Mouse (Mus musculus) liver, postnatal 0 days (tissue): ENCODE measurements around the gene Eno2. TPM values are rescaled to one million over a fixed set of nuclear protein-coding genes. Genes with fewer than 3 reads are reported as not detected.

Experiments
- ATAC-seq: fragments of 200-750 bp; cut with Nextera tagmentation; 2 replicates; pipeline ENCODE4 v1.8.0; 2017; ENCODE audit warnings: mild to moderate bottlenecking, moderate library complexity
- DNase-seq: peaks from one replicate; pipeline ENCODE4 v3.0.0-alpha.2; 2016
- H3K27ac ChIP-seq: fragments of 300-500 bp; sonication (generic); 2 replicates; pipeline ENCODE4 v1.5.1; 2014; ENCODE audit warnings: antibody characterized with exemption, moderate library complexity, mild to moderate bottlenecking, low read depth
- H3K27me3 ChIP-seq: fragments of 300-500 bp; sonication (generic); 2 replicates; pipeline ENCODE4 v1.6.1; 2014; ENCODE audit warnings: low read length, control low read depth, mixed read lengths; ENCODE audit not compliant: insufficient read depth
- H3K36me3 ChIP-seq: fragments of 300-500 bp; sonication (generic); replicated peaks from 2 replicates; pipeline ENCODE4 v1.6.1; 2014; ENCODE audit warnings: mild to moderate bottlenecking, control low read depth, low read length, moderate library complexity, mixed read lengths; ENCODE audit not compliant: insufficient read depth
- H3K4me1 ChIP-seq: fragments of 300-500 bp; sonication (generic); 2 replicates; pipeline ENCODE4 v1.6.1; 2014; ENCODE audit warnings: antibody characterized with exemption, mild to moderate bottlenecking, control low read depth; ENCODE audit not compliant: insufficient read depth
- H3K4me2 ChIP-seq: fragments of 300-500 bp; sonication (generic); 2 replicates; pipeline ENCODE4 v1.6.1; 2014; ENCODE audit warnings: low read depth, mild to moderate bottlenecking, low read length, moderate library complexity, mixed read lengths
- H3K4me3 ChIP-seq: fragments of 300-500 bp; sonication (generic); 2 replicates; pipeline ENCODE4 v1.5.1; 2014; ENCODE audit warnings: low read depth, low read length
- H3K9ac ChIP-seq: fragments of 300-500 bp; sonication (generic); replicated peaks from 2 replicates; pipeline ENCODE4 v1.6.1; 2014; ENCODE audit warnings: mild to moderate bottlenecking, moderate library complexity
- H3K9me3 ChIP-seq: fragments of 300-500 bp; sonication (generic); 2 replicates; pipeline ENCODE4 v1.6.1; 2016; ENCODE audit warnings: mild to moderate bottlenecking, control low read depth, low read length, mixed read lengths
- CTCF ChIP-seq: sonication (generic); IDR thresholded peaks from 2 replicates; pipeline ENCODE4 v1.5.1; 2016; ENCODE audit warnings: antibody characterized with exemption, low read depth
- EP300 ChIP-seq: IDR thresholded peaks from 2 replicates; pipeline ENCODE4 v1.6.1; 2016; ENCODE audit warnings: antibody characterized with exemption, low read depth, mild to moderate bottlenecking
- WGBS: fragments of 180-500 bp; shearing (Covaris S2); extraction: QIAGEN DNeasy Blood & Tissue Kit; methylation state at CpG from one replicate; pipeline ENCODE4 v1.1.7; 2014; ENCODE audit not compliant: insufficient replicate concordance; 5-methylcytosine and 5-hydroxymethylcytosine counted together
- polyA plus RNA-seq: library from polyadenylated mRNA; unstranded; fragments of >200 nt; fragmentation: Nextera tagmentation; extraction: Ambion mirVana; gene quantifications from 2 replicates; pipeline ENCODE4 v1.2.1, GENCODE M21; 2015

The Eno2 gene
- polyA plus RNA-seq, 1 experiment from 2014 or later: 0.27 TPM

DNA sequence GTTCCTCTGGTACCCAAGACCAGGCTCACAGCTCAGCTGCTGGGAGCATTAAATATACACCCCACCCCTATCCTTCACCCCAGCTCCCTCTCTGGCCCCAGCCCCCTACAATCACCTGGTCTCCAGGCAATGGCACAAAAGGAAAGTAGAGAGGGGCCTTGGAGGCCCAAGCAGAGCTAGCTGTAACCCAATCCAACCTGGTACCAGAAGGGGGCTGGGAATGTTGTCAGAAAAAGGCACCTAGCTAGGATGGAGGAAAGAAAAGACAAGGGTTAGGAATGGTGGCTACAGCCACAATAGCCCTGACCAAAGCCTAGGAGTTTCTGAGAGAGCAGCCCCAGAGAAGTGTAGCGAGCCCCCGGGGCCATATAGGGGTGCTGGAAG lies 10.6 kb downstream of the Eno2 start:
- 52% methylated on average over 2 of the region's 2 CpGs for WGBS
- H3K9me3 ChIP-seq: no peaks in the 10 kb centered on the region
- H3K27ac ChIP-seq: 0 out of 2 replicates have a peak overlapping the region, but pooled peaks have one; percentile 40
- no peak for ATAC-seq
- no peak for DNase-seq
- H3K4me2 ChIP-seq: peak overlapping the region; percentile 38; the same call in 1 of the 2 replicates
- TF ChIP-seq CTCF: no peak
- TF ChIP-seq EP300: no peak
- peaks cover 22% of the 10 kb centered on the region for H3K27me3 ChIP-seq
- H3K4me1 ChIP-seq: peaks cover 29% of the 10 kb centered on the region
- no peaks in the 10 kb centered on the region for H3K36me3 ChIP-seq
- no peak overlapping the region; the same call in 1 of the 2 replicates for H3K9ac ChIP-seq
- H3K4me3 ChIP-seq: no peak overlapping the region

DNA sequence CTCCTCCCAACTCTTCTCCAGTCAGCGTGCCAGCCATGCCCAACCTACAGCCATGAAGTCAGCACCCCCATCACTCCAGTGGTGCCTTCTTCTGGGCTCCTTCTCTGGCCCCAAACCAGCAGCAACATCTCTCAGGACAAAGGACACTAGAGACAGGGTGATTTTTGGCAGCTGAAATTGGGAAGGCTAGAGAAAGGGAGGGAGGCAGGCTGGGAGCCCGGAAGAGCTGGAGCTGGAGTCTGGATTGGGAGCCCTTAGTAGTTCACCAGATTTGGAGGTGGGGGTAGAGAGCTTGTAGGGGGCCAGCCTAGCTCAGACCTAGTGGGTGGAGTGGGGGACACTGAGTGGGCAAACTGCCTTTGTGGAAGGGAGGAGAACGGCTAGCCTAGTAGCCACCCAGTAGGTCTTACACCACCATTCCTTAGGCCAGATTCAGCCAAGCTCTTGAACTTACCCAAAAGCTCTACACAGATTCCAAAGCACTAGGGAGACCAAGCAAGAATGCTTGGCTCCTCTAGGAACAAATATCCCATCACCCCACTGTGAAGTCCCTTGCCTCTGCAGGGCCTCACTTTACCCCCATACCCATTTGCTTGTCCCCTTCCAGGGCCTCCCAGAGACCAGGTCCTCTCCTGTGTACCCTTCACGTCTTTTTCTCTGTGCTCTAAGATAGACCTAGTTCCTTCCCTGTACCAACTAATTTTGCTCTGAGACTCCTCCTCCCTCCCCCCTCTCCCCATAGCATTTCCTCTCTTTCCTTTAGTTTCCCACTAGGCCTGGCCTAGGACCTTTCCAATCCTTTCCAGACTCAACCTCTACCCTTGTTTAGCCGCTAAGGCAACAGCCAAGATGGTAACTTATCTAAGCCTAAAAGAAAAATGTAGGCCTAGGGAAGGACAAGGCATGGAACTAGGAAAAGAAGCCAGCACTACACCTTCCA lies 11.3 kb downstream of the Eno2 start:
- no peak for ATAC-seq
- H3K9me3 ChIP-seq: no peaks in the 10 kb centered on the region
- H3K9ac ChIP-seq: peak overlapping the region; percentile 41; the same call in 1 of the 2 replicates
- peak overlapping the region; percentile 88; the same call in 1 of the 2 replicates for H3K4me2 ChIP-seq
- no peaks in the 10 kb centered on the region for H3K36me3 ChIP-seq
- no peak overlapping the region for H3K4me3 ChIP-seq
- peak overlapping the region; percentile 40; the same call in 1 of the 2 replicates for H3K27ac ChIP-seq
- DNase-seq: no peak
- peaks cover 22% of the 10 kb centered on the region for H3K27me3 ChIP-seq
- no peak for TF ChIP-seq CTCF
- no peak for TF ChIP-seq EP300
- 60% methylated on average over 5 of the region's 5 CpGs for WGBS
- H3K4me1 ChIP-seq: peaks cover 29% of the 10 kb centered on the region

DNA sequence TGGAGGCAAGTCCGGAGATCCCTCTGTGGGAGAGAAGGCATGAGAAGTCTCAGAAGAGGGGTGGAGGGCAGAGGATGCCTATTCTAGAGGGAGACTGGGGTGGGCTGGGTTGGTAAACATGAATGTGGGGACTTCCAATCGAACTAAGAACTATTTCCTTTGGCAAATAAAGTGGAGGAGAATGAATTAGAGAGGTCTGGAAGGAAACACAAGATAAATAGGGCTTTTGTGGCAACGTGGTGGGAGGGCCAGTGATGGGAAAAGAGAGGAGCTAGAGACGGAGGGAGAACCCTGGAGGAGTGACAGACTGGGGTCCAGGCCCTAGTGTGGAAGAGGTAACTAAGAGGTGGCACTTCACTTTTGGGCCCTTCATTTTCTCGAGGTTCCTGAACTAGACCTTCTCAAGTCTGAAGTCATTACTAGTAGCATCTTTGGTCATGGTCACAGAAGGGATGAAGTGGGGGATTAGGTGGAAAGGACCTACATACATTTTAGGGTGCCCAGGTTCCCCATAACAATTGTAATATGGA lies 12.1 kb downstream of the Eno2 start:
- peak overlapping the region; percentile 88 for H3K4me2 ChIP-seq
- H3K4me1 ChIP-seq: peaks cover 29% of the 10 kb centered on the region
- H3K4me3 ChIP-seq: peak overlapping the region; percentile 72
- H3K36me3 ChIP-seq: no peaks in the 10 kb centered on the region
- WGBS: 32% methylated on average over 5 of the region's 5 CpGs
- no peak for ATAC-seq
- peak overlapping the region; percentile 40; the same call in 1 of the 2 replicates for H3K27ac ChIP-seq
- no peak for DNase-seq
- H3K9ac ChIP-seq: peak overlapping the region; percentile 41; the same call in 1 of the 2 replicates
- TF ChIP-seq CTCF (no peak), EP300 (no peak)
- peaks cover 22% of the 10 kb centered on the region for H3K27me3 ChIP-seq
- H3K9me3 ChIP-seq: no peaks in the 10 kb centered on the region

DNA sequence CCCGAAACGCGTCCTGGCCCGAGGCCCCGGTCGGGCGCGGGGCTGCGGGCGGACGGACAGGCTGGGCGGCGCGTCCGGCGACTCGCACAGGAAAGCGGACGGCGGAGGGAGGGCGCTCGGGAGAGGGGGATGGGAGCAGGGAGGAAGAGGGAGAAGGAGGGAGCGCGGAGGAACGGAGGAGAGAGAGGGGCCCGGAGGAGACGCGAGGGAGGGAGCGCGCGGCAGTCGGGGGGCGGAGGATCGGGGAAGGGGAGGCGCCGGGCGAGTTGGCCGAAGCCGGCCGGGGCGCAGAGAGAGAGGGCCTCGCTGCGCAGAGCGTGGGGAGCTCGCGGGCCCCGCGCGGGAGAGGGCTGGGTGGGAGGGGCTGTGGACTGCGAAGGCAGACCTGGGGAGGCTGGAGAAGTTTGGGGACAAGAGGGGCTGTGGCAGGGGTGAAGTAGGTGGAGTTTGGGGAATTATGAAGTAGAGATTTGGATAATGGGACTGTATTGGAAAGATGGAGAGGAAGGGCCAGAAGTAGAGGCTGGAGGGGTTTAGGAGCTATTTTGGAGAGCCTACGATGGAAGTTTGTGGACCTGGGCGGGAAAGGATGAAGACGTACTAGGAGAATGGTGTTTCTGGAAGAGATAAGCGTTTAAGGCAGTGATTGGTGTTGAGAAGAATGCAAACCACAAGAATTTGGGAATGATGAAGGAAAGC lies 12.7 kb downstream of the Eno2 start:
- H3K27me3 ChIP-seq: peaks cover 22% of the 10 kb centered on the region
- H3K9me3 ChIP-seq: no peaks in the 10 kb centered on the region
- ATAC-seq (peak; percentile 67), DNase-seq (peak; percentile 74)
- H3K4me2 ChIP-seq: peak overlapping the region; percentile 88
- peak overlapping the region; percentile 72 for H3K4me3 ChIP-seq
- no peaks in the 10 kb centered on the region for H3K36me3 ChIP-seq
- peaks cover 29% of the 10 kb centered on the region for H3K4me1 ChIP-seq
- peak overlapping the region; percentile 92 for H3K27ac ChIP-seq
- 3% methylated on average over 40 of the region's 54 CpGs for WGBS
- TF ChIP-seq CTCF (no peak), EP300 (no peak)
- peak overlapping the region; percentile 79 for H3K9ac ChIP-seq

DNA sequence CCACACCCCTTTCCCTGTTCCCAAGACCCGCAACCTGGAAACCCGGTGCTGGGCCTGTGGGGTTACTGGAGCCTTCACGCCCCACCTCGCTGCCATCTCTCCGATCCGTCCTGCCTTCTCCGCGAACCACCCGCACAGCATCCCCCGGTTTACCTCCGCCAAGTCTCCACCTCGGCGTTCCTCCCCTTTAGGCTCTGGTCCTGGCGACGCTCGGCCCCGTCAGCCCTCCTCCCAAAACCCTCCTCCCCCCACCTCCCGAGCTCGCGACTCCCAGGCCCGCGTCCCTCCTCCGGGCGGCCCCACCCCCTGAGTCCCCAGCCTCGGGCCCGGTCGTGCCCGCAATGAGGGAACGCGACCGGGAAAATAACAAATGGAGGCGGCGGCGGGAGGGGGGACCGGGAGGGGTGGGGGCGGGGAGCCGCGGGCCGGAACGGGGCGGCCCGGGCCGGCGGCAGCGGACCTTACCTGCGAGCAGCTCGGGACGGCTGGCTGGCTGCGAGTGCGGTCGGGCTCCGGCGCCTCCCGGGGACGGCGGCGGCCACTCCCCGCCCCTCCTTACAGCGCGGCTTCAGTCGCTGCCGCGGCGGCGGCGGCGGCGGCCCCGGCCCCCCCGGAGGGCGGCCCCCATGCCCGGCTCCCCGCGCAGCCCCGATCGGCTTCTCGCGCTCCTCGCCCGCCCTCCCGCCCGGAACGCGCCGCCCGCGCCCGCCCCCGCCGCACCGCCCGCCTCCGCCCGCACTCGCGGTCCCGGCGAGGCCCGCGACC lies 13.5 kb downstream of the Eno2 start, which contains the start of the genes Gm45234 and Atn1:
Gene Gm45234 (minus strand): TSS at position 191 of the 765 bp plus-strand sequence.
Gene Atn1 (minus strand): TSS at position 694 of the 765 bp plus-strand sequence.
- no peak for TF ChIP-seq CTCF
- no peak for TF ChIP-seq EP300
- peaks cover 22% of the 10 kb centered on the region for H3K27me3 ChIP-seq
- peak within 1 kb of the TSS; percentile 79 for H3K9ac ChIP-seq
- peak within 1 kb of the TSS; percentile 72 for H3K4me3 ChIP-seq
- DNase-seq (peak; percentile 73), ATAC-seq (peak; percentile 66)
- peak within 1 kb of the TSS; percentile 88 for H3K4me2 ChIP-seq
- no peaks in the 10 kb centered on the region for H3K9me3 ChIP-seq
- no peaks in the 10 kb centered on the region for H3K36me3 ChIP-seq
- H3K27ac ChIP-seq: peak within 1 kb of the TSS; percentile 92
- under 1% methylated on average over 52 of the region's 100 CpGs for WGBS
- H3K4me1 ChIP-seq: peaks cover 32% of the 10 kb centered on the region
